Mouse (Mus musculus) B cell, adult (primary cell): ENCODE data around the gene Zfp366. TPM values are rescaled to one million over a fixed set of nuclear protein-coding genes. Genes with fewer than 3 reads are reported as not detected.

Source experiments
- total RNA-seq: library from RNA; stranded (reverse); gene quantifications from 4 replicates; pipeline ENCODE4 v1.2.4, GENCODE M21; 2023; ENCODE audit not compliant: inconsistent age

Gene Zfp366
- 0.24 to 0.57 TPM (median 0.42 TPM) in 4 replicates for total RNA-seq

DNA sequence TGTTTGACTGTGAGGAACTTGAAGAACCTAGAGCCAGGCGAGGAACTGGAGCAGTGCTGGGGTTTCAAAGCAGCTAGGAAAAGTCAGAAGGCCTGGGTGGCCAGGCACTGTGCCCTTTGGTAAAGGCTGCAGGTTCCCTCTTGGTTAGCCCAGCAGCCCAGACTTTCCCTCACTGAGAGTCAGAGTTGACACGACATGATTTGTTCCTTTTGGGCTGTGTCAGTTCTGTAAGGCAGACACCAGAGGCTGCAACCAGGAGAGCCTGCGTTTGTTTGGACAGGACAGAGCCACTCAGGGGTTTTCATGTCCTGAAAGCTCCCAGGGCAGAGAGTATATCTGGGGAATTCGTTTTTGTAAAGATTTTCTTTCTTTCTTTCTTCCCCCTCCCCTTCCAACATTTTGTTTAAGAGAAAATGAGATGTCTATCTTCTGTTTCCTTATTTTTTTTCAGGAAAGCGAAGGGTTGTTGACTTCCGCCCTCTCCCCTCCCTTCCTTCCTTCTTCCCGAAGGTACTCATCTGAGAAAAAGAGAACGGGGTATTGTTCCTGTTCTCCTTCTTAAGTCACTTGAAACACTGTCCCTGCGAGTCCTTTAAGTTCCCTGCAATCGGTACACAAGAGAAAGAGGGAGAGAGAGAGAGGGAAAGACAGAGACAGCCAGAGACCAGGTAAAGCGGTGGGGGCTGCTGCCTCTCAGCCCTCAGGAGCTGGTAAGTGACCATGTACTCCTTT is at the start of gene Zfp366:
Gene Zfp366 (plus strand): TSS at position 669 of the 732 bp plus-strand sequence.

Other genes with a start within 250 kb of the Zfp366 start
- not detected in 4 replicates for gene 1700024P04Rik, start 200.3 kb upstream of the Zfp366 start, total RNA-seq
- gene Ptcd2, start 159.9 kb downstream of the Zfp366 start, total RNA-seq: 31.9 to 35.6 TPM (median 34.0 TPM) in 4 replicates
- gene Mrps27, start 160.0 kb downstream of the Zfp366 start, total RNA-seq: 11.0 to 19.9 TPM (median 14.0 TPM) in 4 replicates